Mouse (Mus musculus): ENCODE measurements around the gene Tm4sf4. TPM values are rescaled to one million over a fixed set of nuclear protein-coding genes. Genes with fewer than 3 reads are reported as not detected.

Tm4sf4 gene
- polyA plus RNA-seq (2015; fragmentation: Nextera tagmentation; extraction: Ambion mirVana), result 0.49 TPM in 2 replicates

DNA sequence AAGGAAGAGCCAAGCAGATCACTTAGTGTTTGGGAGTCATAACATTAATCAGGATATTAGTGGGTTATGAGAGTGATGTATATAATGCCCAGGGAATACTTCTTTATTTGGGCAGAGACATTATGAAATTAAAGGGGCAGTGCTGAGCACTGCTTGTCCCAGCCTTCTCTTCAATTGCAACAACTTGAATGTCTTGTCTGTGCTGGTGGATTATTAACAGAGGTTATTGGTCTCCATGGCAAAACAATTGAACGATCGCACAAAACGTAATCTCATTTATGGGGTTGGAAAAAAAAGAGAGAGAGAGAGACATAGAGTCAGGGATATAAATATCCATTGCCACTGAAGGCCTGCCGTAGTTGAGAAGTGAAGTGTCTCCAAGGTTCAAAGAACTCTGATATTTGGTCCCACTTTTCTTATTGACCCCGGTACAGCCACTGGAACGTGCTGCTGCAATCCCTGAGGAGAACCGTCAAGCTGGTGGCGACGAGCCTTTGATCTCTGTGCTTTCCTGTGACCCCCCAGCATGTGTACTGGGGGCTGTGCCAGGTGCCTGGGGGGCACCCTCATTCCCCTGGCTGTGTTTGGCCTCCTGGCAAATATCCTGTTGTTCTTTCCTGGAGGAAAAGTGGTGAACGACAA, at the start of gene Tm4sf4:
TSS of gene Tm4sf4 (plus strand) at position 226 of the 642 bp plus-strand sequence.
- H3K4me3 ChIP-seq, result no peak within 1 kb of the TSS
- 49% methylated on average over 10 of the region's 10 CpGs for WGBS
- H3K36me3 ChIP-seq, result no peaks in the 10 kb centered on the region
- no peaks in the 10 kb centered on the region for H3K9me3 ChIP-seq
- no peaks in the 10 kb centered on the region for H3K4me1 ChIP-seq (replicated peaks)
- 0 out of 2 replicates have a peak, but pooled peaks have one; percentile 45 for ATAC-seq (ENCODE audit: low FRiP score, low read depth)
- H3K4me2 ChIP-seq, result no peak within 1 kb of the TSS
- no peaks in the 10 kb centered on the region for H3K27me3 ChIP-seq
- H3K27ac ChIP-seq (replicated peaks), result no peak within 1 kb of the TSS
- H3K9ac ChIP-seq, result no peak within 1 kb of the TSS

GRCm38 (mm10) chr3:57386423-57386822, 38.7 kb upstream of the Tm4sf4 start:
- WGBS, result 92% methylated on average over 6 of the region's 6 CpGs
- no peak overlapping the region for H3K9ac ChIP-seq
- no peaks in the 10 kb centered on the region for H3K27me3 ChIP-seq
- H3K4me1 ChIP-seq (replicated peaks), result no peaks in the 10 kb centered on the region
- no peak overlapping the region for H3K27ac ChIP-seq (replicated peaks)
- no peak overlapping the region for H3K4me3 ChIP-seq
- ATAC-seq (ENCODE audit: low FRiP score, low read depth), result no peak
- no peaks in the 10 kb centered on the region for H3K9me3 ChIP-seq
- H3K36me3 ChIP-seq, result no peaks in the 10 kb centered on the region
- no peak overlapping the region for H3K4me2 ChIP-seq

- Histone ChIP-seq H3K27ac (replicated peaks) (no peak overlapping the region), H3K4me2 (no peak overlapping the region), H3K36me3 (no peaks in the 10 kb centered on the region), H3K27me3 (no peaks in the 10 kb centered on the region), H3K9me3 (no peaks in the 10 kb centered on the region), H3K9ac (no peak overlapping the region), H3K4me3 (no peak overlapping the region), H3K4me1 (replicated peaks) (no peaks in the 10 kb centered on the region)
- 89% methylated on average over 2 of the region's 2 CpGs for WGBS
- no peak for ATAC-seq (ENCODE audit: low FRiP score, low read depth)
These were observed 38.2 kb upstream of the Tm4sf4 start for GRCm38 (mm10) chr3:57386895-57387294.

DNA sequence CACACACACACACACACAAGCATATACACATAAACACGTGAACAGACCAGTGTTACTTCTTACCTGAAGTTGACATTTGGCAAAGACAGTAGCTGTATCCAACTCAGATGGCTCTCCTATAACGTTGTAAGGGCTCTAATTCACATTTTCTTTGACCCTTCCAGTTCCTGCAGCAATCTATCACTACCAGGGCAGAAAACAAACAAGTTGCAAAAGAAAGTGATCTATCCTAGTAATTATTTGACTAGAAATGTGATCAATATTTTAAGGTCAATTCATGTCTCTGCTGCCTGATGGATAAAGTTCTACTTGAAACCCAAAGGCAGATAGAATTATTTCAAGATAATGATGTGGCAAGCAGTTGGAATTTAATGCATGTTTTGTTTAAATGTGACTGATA, 37.5 kb upstream of the Tm4sf4 start:
- 86% methylated on average over 2 of the region's 2 CpGs for WGBS
- Histone ChIP-seq H3K4me2 (no peak overlapping the region), H3K27me3 (no peaks in the 10 kb centered on the region), H3K4me1 (replicated peaks) (no peaks in the 10 kb centered on the region), H3K4me3 (no peak overlapping the region), H3K9me3 (no peaks in the 10 kb centered on the region), H3K27ac (replicated peaks) (no peak overlapping the region), H3K36me3 (no peaks in the 10 kb centered on the region), H3K9ac (no peak overlapping the region)
- ATAC-seq (ENCODE audit: low FRiP score, low read depth), result no peak

GRCm38 (mm10) chr3:57411535-57411934, 13.6 kb upstream of the Tm4sf4 start:
- 91% methylated on average over 4 of the region's 4 CpGs for WGBS
- ATAC-seq (ENCODE audit: low FRiP score, low read depth), result no peak
- H3K4me3 ChIP-seq, result no peak overlapping the region
- no peaks in the 10 kb centered on the region for H3K9me3 ChIP-seq
- no peaks in the 10 kb centered on the region for H3K27me3 ChIP-seq
- no peak overlapping the region for H3K9ac ChIP-seq
- no peak overlapping the region for H3K4me2 ChIP-seq
- H3K4me1 ChIP-seq (replicated peaks), result no peaks in the 10 kb centered on the region
- no peaks in the 10 kb centered on the region for H3K36me3 ChIP-seq
- no peak overlapping the region for H3K27ac ChIP-seq (replicated peaks)

DNA sequence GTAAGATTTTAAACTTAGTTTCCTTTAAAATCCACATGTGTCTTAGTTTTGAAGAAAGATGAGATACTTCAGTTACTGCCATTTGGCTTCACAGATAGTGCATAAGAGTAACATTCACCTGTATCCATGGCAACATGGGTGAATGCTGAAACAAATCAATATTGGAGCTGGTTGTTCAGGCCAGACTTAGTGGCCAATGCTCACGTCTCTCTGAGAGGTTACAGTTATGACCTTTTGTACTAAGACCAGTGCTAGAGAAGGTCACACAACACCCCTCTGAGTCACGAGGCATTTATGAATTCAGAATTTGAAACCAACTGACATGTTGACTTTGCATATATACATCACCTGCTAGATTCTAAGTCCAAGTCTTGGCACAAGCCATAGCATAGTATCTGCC, 4.9 kb upstream of the Tm4sf4 start:
- Histone ChIP-seq H3K9ac (no peak overlapping the region), H3K4me3 (no peak overlapping the region), H3K36me3 (no peaks in the 10 kb centered on the region), H3K4me2 (no peak overlapping the region), H3K27me3 (no peaks in the 10 kb centered on the region), H3K27ac (replicated peaks) (no peak overlapping the region), H3K9me3 (no peaks in the 10 kb centered on the region), H3K4me1 (replicated peaks) (no peaks in the 10 kb centered on the region)
- no peak for ATAC-seq (ENCODE audit: low FRiP score, low read depth)
- WGBS, result 60% methylated on average over 2 of the region's 2 CpGs

DNA sequence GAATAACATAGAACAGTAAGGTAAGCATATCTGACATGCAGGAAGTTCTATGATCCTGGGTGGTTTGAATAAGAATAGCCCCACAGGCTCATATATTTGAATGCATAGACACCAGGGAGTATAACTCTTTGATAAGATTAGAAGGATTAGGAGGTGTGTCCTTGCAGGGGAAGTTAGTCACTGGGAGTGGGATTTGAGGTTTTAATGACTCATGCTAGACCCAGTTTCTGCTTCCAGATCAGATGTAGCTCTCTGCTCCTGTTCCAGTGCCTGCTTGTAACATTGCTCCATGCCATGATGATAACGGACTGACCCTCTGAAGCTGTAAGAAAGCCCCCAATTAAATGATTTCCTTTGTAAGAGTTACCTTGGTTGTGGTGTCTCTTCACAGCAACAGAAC, 4.5 kb upstream of the Tm4sf4 start:
- Histone ChIP-seq H3K9me3 (no peaks in the 10 kb centered on the region), H3K9ac (no peak overlapping the region), H3K27ac (replicated peaks) (no peak overlapping the region), H3K4me1 (replicated peaks) (no peaks in the 10 kb centered on the region), H3K36me3 (no peaks in the 10 kb centered on the region), H3K4me3 (no peak overlapping the region), H3K4me2 (no peak overlapping the region), H3K27me3 (no peaks in the 10 kb centered on the region)
- WGBS, result 95% methylated on average over 1 of the region's 1 CpGs
- no peak for ATAC-seq (ENCODE audit: low FRiP score, low read depth)

- Histone ChIP-seq H3K4me2 (no peak overlapping the region), H3K36me3 (no peaks in the 10 kb centered on the region), H3K4me3 (no peak overlapping the region), H3K27ac (replicated peaks) (no peak overlapping the region), H3K9ac (no peak overlapping the region), H3K9me3 (no peaks in the 10 kb centered on the region), H3K27me3 (no peaks in the 10 kb centered on the region), H3K4me1 (replicated peaks) (no peaks in the 10 kb centered on the region)
- ATAC-seq (ENCODE audit: low FRiP score, low read depth), result no peak
- WGBS, result 84% methylated on average over 11 of the region's 11 CpGs
These were observed 1.2 kb downstream of the Tm4sf4 start for GRCm38 (mm10) chr3:57426351-57426750.

DNA sequence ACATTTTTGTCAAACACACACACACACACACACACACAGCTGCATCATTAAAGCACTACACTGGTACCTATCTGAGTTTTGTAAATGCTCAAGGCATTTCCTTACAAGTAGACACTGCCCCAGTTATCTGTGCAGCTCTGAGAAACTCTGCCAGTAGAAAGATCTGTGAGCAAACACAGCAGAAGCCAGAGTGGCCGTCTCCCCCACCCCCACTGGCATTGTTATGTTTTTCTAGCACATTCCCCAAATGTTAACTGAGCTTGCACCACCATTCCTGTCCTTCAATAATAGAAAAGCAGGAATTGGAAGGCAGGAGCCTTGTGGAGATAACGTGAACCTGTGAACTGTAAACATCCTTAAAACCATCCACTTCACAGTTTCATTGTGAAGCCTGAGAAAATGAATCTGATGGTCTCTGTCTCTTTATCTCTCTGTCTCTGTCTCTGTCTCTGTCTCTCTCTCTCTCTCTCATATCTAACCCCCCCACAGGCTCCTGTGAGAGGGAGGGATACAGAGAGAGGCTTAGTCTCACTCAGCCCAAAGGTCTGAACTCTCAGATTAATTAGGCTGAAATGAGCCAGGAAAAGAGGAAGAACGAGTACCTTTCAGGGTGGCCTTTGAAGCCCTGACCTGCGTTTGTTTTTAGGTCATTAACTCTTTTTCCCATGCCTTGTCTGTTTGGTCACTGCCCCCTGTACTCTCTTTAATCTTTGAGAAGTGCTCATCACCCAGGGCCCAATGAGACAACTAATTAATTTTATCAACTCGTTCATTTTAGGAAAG, 3.8 kb downstream of the Tm4sf4 start:
- Histone ChIP-seq H3K36me3 (no peaks in the 10 kb centered on the region), H3K9ac (no peak overlapping the region), H3K4me1 (replicated peaks) (no peaks in the 10 kb centered on the region), H3K9me3 (no peaks in the 10 kb centered on the region), H3K27ac (replicated peaks) (no peak overlapping the region), H3K27me3 (no peaks in the 10 kb centered on the region), H3K4me3 (no peak overlapping the region), H3K4me2 (no peak overlapping the region)
- no peak for ATAC-seq (ENCODE audit: low FRiP score, low read depth)
- WGBS, result 57% methylated on average over 5 of the region's 5 CpGs

DNA sequence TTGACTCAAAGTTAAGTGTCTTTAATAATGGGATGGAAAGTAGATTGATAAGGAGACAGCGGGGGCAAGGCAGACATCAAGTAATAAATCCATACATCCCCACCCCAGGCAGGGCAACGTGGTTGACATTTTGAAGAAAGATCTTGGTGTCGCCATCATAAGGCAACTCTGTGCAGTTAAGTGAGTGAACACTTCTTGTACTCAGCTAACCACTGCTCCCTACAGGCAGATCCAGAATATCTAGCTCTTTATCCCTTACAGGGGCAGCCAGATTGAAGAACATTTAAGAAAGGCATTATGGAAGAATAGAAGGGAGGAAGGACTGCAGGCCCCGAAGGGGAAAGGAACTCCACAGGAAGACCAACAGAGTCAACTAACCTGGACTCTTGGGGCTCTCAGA, 4.4 kb downstream of the Tm4sf4 start:
- Histone ChIP-seq H3K4me1 (replicated peaks) (no peaks in the 10 kb centered on the region), H3K27me3 (no peaks in the 10 kb centered on the region), H3K4me2 (no peak overlapping the region), H3K4me3 (no peak overlapping the region), H3K36me3 (no peaks in the 10 kb centered on the region), H3K9me3 (no peaks in the 10 kb centered on the region), H3K9ac (no peak overlapping the region), H3K27ac (replicated peaks) (no peak overlapping the region)
- 78% methylated on average over 4 of the region's 4 CpGs for WGBS
- no peak for ATAC-seq (ENCODE audit: low FRiP score, low read depth)

DNA sequence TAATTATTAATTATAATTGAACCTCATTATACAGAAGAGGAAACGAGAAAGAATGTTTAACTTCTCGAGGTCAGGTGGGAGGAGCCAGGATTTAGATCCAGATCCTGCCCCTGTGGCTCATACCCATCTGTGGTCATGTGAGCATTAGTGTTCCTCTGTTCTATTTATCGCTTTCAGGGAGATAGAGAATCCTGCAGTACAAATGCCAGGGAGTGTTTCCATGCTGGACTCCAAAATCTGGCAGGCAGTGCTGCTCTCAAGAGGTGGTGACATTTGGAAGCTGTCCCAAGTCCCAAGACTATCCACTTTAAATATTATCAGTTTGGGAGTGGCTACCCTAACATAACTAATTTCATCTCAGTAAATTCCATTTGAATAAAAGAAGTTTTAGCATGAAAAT, 6.6 kb downstream of the Tm4sf4 start:
- Histone ChIP-seq H3K4me1 (replicated peaks) (no peaks in the 10 kb centered on the region), H3K9ac (no peak overlapping the region), H3K9me3 (no peaks in the 10 kb centered on the region), H3K36me3 (no peaks in the 10 kb centered on the region), H3K4me2 (no peak overlapping the region), H3K27ac (replicated peaks) (no peak overlapping the region), H3K27me3 (no peaks in the 10 kb centered on the region), H3K4me3 (no peak overlapping the region)
- no peak for ATAC-seq (ENCODE audit: low FRiP score, low read depth)
- 74% methylated on average over 3 of the region's 3 CpGs for WGBS

DNA sequence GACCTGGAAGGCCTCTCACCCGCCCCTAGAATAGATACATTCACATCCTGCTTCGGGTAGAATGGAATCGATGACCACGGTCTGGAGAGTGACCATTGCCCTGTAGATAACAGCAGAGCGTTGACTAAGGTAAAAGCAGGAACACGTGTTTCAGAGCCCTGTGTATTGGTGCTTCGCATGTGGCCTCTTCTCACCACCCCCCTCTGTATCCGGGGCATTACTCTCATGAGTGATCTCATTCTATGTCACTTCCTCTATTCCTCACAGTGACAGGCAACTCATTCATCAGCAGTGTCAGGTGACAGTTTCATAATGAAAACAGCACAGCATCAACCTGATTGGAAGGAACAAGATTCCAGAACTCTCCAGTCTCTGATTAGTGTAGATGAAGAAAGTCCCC, 10.2 kb downstream of the Tm4sf4 start:
- Histone ChIP-seq H3K4me3 (no peak overlapping the region), H3K9me3 (no peaks in the 10 kb centered on the region), H3K9ac (no peak overlapping the region), H3K36me3 (no peaks in the 10 kb centered on the region), H3K27ac (replicated peaks) (no peak overlapping the region), H3K27me3 (no peaks in the 10 kb centered on the region), H3K4me2 (no peak overlapping the region), H3K4me1 (replicated peaks) (no peaks in the 10 kb centered on the region)
- WGBS, result 82% methylated on average over 8 of the region's 8 CpGs
- ATAC-seq (ENCODE audit: low FRiP score, low read depth), result no peak

Measured in hindbrain, embryonic 15.5 days (tissue).